Mouse (Mus musculus) urinary bladder, postnatal 14 days (tissue): ENCODE data around the gene Mvb12b.

Source experiments
- DNase-seq: peaks from one replicate; pipeline ENCODE4 v3.0.0; 2021; ENCODE audit warnings: low spot score

Gene Mvb12b

DNA sequence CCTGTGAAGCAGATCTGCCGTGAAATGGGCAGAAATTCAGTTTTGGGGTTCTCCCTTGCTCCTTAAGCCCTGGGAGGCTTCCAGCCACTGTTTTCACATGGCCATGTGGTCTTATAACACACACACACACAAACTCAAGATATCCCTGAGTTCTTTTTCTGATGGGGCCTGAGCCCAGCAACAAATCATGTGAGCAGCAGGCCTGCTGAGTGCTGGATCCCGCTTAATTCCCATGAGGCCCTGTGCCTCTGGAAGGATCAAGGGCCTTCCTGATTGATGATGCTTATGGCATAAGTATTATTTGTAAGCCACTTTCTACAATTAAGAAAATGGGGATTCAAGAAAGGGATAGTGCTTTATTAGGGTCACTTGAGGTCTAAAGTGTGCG is 2.5 kb downstream of the Mvb12b start:
- no peak for DNase-seq

DNA sequence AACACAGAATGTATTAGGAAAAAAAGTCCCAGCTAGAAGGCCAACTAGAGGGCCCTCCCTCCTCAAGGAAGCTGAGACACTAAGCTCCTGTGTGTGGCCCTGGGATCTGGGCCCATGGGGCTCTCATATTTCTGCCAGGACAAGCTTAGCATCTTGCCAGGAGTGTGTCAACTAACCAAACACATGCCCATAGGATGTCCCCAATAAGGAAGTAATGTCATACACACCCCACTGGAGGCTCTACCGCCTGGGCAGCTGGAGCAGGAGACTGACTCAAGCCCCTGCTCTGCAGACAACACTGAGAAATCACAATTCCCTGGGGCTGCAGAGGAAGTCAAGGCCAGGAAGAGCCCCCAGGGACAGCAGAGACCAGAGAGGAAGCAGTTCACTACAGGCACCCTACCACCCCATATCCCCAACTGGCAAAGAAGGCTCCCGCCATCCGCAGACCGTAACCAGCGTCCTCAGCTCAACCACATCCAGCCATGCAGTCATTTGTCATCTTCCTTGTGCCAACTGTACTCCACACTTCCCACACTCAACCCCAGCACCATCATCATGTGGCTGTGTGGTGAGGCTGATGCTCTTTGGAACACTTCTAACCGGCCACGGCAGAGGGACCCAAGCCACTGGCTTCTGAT is 3.0 kb downstream of the Mvb12b start:
- DNase-seq = no peak

DNA sequence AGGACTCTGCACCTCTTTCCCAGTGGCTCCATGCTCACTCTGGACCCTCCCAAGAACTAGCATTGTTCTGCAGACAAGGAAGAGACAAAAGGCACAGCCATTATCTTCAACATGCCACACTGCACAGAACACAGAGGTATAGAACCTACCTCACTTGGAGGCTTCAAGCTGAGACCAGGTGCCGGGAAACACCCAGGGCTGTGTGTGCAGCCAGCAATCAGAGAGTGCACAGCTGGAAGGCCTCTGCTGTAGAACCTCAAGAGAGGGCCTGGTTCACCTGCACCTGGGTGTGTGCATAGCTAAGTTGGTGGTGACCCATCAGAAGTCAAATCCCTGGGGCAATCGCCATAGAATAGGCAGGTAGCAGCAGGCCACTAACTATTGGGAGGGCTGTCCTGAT is 8.5 kb downstream of the Mvb12b start:
- DNase-seq = no peak

GRCm38 (mm10) chr2:33878437-33878836 is 9.3 kb downstream of the Mvb12b start:
- DNase-seq = no peak

- DNase-seq = no peak
These were observed 9.9 kb downstream of the Mvb12b start for GRCm38 (mm10) chr2:33877663-33878360.

DNA sequence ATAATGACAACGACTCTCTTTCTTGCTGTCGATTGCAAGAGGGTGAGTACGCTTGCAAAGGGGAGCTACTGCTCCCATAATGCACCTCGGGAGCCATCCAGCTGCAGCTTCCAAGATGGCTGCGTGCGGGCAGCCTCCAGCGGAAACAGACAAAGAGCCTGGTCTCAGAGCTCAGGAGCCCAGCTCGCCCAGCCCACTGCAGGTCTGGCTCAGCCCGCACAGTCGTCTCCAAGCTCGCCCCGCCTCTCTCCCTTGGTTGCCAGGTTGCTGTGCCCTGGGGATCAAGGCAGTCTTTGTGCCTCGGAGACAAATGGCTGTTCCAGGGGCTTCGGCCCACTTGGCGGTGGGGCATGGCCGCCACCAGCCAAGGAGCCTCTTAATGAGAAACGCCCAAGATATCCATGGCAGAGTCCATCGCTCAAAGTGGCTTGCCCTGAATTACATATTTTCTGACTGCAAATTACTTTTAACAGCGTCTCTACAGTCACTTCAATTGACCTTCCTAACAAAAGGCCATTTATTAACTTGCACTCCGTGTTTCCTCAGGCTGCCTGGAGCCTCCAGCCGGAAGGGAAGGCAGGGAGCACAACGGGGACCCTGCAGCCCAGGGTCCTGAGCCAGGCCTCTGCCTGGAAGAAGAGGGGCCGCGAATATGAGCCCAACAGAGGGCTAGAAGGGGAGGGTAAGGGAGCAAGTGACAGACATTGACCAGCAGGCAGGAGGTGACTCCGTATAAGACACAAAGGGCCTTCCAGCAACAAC is 11.0 kb downstream of the Mvb12b start:
- no peak for DNase-seq

- DNase-seq = no peak
These were observed 12.2 kb downstream of the Mvb12b start for GRCm38 (mm10) chr2:33875594-33875993.

GRCm38 (mm10) chr2:33874856-33875576 is 12.7 kb downstream of the Mvb12b start:
- DNase-seq = no peak

GRCm38 (mm10) chr2:33874367-33874766 is 13.4 kb downstream of the Mvb12b start:
- no peak for DNase-seq

DNA sequence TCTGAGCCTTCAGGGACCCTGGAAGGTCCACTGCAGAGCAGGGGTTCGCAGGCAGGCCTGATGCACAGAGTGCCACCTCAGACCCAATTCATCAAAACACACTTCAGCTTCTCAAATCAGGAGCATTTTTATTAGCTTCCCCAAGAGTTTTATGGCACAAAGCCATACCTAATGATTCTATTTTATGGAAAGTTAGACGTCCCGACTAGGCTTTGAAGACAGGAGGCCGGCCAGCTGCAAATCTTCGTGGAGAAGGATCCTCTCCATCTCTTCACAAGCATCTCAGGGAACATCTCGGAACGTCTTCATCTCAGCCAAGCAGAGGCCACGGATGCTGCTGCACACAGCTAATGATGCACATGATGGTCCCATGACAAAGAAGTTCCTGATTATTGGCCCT is 14.2 kb downstream of the Mvb12b start:
- no peak for DNase-seq

- DNase-seq = no peak
These were observed 14.9 kb downstream of the Mvb12b start for GRCm38 (mm10) chr2:33872841-33873271.

DNA sequence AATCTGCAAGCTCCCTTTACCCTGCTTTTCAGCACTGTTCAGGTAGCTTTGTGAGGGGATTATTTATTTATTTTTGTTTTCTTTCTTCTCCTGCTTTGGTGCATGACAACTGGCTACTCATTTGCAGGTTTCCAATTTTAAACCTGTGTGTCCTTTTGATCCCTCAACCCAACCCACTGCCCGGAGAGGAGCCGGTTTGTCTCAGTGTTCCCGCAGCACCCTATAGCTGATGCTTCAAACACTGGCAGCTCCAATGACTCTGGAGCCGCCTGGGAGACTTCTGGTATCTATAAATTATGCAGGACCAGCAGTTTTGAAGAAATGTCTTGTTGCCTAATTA is 16.6 kb downstream of the Mvb12b start:
- no peak for DNase-seq

DNA sequence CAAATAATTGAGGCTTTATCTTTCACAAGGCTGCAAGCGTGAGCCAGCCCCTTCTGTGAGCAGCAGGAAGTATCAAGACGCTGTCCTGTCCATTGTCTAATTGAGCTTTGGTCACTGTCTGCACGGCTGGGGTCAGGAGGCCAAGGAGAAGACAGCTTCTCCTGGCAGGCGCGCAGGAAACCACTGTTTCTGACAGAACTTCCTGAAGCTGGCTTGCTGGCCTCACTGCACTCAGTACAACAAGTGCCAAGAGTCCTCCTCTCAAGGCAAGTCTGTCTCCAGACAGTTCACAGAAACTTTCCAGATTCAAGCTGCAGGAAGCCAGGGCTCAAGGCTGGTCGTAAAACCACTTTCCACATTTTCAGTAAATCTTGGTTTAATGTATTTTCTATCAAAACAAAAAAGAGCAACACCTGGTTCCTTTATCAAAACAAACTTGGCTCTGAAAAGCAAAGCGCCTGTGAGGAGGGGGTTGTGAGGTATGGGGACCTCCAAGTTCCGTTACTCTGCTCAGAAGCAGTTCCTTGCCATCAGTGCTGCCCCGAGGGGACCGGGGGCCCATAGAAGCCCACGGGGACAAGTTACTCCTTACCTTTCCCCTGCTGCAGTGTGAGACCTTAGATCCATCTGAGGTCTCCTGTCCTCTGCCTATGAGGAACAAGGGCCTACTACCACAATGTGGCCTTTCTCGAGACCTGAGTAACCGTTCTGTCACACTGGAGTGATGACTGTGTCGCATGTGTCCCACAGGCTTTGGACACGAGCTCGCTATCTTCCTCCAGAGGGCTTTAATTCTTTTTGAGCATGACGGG is 17.2 kb downstream of the Mvb12b start:
- DNase-seq = peak; percentile 55

DNA sequence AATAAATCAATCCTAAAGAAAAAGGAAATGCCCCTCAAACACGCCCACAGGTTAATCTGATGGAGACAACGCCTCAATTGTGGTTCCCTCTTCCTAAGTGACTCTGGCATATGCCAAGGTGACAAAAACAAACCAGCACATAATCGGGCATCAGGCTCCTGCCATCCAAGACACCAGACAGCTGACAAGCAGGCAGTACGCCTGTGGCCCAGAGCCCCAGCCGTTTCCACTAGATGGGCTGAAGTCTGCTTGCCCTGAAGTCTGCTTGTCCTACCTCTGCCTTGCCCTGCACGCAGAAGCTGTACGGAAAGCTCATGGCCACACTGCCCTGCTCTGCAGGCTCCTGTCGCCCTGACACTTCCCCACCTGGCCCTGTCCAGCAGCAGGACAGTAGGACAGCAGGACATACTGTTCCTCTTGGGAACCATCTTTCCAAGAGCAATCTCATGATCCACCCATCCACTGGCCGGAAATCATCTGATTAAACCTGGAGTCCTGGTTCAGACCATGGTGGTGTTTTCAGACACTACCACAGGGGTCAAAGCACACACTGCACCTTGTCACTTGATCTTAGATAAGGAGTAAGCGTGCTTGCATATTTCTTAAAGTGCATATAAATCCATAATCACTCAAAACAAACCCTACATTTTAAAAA is 17.9 kb downstream of the Mvb12b start:
- DNase-seq = no peak

DNA sequence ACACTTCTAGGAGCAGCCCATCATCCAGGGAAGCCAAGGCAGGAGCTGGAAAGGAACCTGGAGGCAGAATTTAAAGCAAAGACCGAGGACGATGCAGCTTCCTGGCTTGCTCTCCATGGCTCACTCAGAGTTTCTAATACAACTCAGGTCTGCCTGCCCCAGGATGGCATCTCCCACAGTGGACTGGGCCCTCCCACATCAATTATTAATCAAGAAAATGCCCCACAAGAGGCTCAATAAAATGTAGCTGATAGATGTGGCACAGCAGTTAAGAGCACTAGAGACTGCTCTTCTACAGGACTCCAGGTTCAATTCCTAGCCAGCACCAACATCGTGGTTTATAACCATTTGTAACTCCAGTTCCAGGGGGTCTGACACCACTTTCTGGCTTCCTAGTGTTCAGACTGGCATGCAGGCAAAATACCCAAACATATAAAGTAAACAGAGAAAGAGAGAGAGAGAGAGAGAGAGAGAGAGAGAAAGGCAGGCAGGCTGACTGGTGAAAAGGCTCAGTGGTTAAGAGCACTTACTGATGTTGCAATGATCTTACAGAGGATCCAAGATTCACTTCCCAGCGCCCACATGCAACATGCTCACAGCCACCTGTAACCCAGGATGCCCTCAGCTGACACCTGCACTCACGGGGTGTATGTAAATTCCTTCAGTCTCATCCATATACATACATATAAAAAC is 18.6 kb downstream of the Mvb12b start:
- DNase-seq = no peak

- no peak for DNase-seq
These were observed 19.4 kb downstream of the Mvb12b start for GRCm38 (mm10) chr2:33868322-33868721.

GRCm38 (mm10) chr2:33856746-33857145 is 31.0 kb downstream of the Mvb12b start:
- DNase-seq = no peak

DNA sequence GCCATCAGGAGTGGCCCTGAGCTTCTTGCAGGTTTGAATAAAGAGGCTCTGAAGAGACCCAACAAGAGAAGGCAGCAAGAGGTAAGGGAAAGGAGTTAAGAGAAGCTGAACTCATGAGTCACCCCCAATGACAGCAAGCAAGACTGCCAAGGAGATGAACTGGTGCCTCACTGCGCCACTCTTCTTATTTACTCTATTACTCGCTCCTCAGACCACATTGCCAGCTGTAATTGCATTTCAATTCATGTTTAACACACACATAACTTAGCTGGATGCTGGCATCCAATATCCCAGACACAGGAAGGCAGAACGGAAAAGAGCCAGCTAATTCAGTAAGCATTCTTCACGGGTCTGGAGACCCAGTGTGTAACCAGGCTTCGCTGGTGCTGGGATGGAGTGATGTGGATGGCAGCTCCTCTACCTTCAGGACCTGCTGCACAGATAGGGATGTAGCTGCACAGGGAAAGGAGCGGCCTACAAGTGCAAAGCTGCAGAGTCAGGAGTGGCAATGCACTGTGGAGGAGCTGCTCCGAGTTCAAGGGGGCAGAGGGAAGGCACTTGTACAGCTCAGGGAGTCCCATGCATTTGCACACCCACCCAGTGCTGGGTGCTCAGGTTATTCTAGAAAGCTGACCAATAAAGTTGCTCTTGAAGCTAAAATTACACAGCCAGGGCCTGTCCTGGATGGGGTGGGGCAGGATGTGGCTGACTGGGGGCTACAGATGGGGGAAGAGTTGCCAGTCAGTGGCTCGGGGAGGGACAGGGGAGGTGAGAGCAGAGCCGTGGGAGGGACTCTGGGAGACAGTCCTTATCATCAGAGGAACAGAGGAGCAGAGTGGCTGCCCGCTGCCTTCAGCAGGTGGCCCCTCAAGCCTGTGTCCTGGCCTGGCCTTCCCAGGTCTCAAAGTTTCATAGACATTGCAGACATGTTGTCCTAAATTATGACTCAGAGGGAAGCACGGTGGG is 34.5 kb downstream of the Mvb12b start:
- DNase-seq = no peak

- DNase-seq = no peak
These were observed 40.4 kb downstream of the Mvb12b start for GRCm38 (mm10) chr2:33847196-33847834.
